Mouse (Mus musculus): Measurements from ENCODE around the gene Lats1. TPM values are rescaled to one million over a fixed set of nuclear protein-coding genes. Genes with fewer than 3 reads are reported as not detected.

Lats1 gene
- polyA plus RNA-seq, 1 experiment from 2014 or later: 7.4 TPM

DNA sequence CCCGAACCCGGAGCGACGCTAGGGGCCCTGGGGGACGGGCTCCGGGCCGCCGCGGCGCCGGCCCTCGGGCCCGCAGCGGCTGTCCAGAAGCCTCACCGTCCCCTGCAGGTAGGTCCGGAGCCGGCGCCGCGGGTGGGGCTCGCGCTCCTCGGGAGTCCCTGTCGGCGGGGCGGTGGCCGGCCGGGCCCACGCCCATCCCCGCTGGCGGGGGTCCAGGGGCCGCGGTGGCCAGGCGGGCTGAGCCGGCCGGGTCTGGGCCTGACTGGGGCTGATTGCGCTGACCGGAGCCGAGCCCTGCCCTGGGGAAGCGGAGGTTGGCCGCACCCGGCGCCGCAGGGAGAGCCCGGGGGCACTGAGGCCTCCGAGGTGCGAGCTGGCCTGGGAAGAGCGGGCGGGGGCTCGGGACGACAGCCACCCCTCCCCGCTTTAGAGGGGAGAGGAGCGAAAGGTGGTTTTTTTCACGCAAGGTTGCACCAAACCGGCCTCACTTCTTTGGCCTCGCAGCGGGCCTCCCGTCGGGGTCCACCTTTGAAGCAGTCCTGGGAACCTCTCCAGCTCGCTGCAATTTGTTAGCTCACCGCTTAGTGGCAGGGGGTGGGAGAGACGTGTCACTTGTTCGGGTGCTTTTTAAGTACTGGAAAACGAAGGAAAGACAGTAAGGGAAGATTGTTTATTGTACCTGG lies 470 bp downstream of the Lats1 start:
- peak; percentile 91 for ATAC-seq (ENCODE audit: borderline replicate concordance, extremely low read depth, low FRiP score, low TSS enrichment)
- Histone ChIP-seq H3K36me3 (peaks cover 26% of the 10 kb centered on the region), H3K4me3 (peak overlapping the region; percentile 92), H3K27me3 (no peaks in the 10 kb centered on the region), H3K9ac (peak overlapping the region; percentile 99), H3K9me3 (no peaks in the 10 kb centered on the region), H3K4me2 (peak overlapping the region; percentile 77), H3K4me1 (peaks cover 25% of the 10 kb centered on the region), H3K27ac (peak overlapping the region; percentile 98)
- WGBS: under 1% methylated on average over 61 of the region's 64 CpGs

DNA sequence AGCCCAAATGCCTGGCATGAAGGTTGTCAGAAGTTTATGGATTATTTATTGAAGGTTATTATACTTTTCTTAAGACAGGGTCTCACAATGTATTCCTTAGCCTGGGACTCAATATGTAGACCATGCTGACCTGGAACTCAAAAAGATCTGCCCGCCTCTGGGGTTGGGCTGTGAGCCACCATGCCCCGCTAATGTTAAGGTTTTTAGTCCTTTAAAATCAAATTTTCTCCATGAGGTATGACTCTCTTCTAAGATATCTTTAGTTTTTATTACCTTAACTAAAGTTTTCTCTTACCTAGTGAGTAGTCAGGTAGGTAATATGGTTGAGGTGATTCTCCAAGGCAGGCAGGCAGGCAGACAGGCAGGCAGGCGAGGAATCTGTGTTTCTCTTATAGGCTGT lies 1.2 kb downstream of the Lats1 start:
- Histone ChIP-seq H3K4me2 (peak overlapping the region; percentile 77), H3K9ac (peak overlapping the region; percentile 99; the same call in 1 of the 2 replicates), H3K36me3 (peaks cover 18% of the 10 kb centered on the region), H3K27ac (peak overlapping the region; percentile 98; the same call in 1 of the 2 replicates), H3K27me3 (no peaks in the 10 kb centered on the region), H3K4me3 (peak overlapping the region; percentile 92), H3K9me3 (no peaks in the 10 kb centered on the region), H3K4me1 (peaks cover 25% of the 10 kb centered on the region)
- 43% methylated on average over 3 of the region's 3 CpGs for WGBS
- ATAC-seq (ENCODE audit: borderline replicate concordance, extremely low read depth, low FRiP score, low TSS enrichment): no peak

DNA sequence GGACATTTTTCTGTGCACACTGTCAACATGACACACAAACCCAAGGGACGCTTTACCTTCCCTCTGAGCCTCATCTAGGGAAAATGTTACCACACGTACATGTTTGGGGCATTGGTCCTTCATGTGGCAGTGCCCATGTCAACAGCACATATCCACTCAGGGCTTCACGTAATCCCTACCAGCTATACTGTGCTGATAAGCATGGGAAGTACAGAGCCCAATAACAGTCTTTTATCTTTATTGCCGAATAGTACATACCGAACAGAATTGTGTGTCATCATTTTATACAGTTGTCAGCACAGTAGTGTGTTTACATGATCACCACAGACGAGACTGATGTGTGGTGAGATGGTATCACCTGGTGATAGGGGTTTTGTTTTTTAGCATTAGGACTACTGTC lies 5.9 kb downstream of the Lats1 start:
- ATAC-seq (ENCODE audit: borderline replicate concordance, extremely low read depth, low FRiP score, low TSS enrichment): no peak
- WGBS: 84% methylated on average over 6 of the region's 6 CpGs
- Histone ChIP-seq H3K4me3 (no peak overlapping the region), H3K4me2 (no peak overlapping the region), H3K9me3 (no peaks in the 10 kb centered on the region), H3K27ac (no peak overlapping the region), H3K9ac (no peak overlapping the region), H3K27me3 (no peaks in the 10 kb centered on the region), H3K36me3 (peaks cover 10% of the 10 kb centered on the region), H3K4me1 (peaks cover 10% of the 10 kb centered on the region)

DNA sequence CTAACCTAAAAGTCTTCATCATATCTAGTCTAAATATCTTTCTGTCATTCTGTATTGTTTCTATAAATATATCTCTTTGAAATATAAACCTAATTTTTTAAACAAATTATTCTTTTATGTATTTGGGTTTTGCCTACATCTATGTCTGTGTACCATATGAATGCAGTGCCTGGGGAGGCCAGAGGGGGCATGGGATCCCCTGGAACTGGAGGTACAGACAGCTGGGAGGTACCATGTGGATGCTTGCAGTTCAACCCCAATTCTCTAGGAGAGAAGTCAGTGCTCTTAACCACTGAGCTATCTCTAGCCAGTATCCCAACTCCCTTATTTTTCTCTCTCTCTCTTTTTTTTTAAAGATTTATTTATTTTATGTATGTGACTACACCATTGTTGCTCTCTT lies 14.3 kb downstream of the Lats1 start:
- H3K27ac ChIP-seq: no peak overlapping the region
- H3K27me3 ChIP-seq: no peaks in the 10 kb centered on the region
- H3K4me2 ChIP-seq: no peak overlapping the region
- no peak overlapping the region for H3K4me3 ChIP-seq
- H3K4me1 ChIP-seq: no peaks in the 10 kb centered on the region
- H3K9ac ChIP-seq: no peak overlapping the region
- H3K9me3 ChIP-seq: no peaks in the 10 kb centered on the region
- peaks cover 77% of the 10 kb centered on the region for H3K36me3 ChIP-seq
- no peak for ATAC-seq (ENCODE audit: borderline replicate concordance, extremely low read depth, low FRiP score, low TSS enrichment)

DNA sequence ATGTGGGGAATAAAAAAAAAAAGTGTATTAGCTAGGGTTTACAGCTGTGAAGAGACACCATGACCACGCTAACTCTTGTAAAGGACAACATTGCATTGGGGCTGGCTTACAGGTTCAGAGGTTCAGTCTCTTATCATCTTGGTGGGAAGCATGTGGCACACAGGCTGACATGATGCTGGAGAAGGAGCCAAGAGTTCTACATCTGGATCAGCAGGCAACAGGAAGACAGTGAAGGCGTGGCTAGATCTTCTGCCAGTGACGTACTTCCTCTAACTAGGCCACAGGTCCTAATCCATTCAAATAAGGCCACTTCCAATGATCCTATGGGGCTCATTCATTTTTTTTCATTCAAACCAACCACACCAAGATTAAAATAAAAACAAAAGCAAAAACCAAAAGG lies 19.1 kb downstream of the Lats1 start:
- Histone ChIP-seq H3K4me2 (no peak overlapping the region), H3K9ac (no peak overlapping the region), H3K4me1 (no peaks in the 10 kb centered on the region), H3K4me3 (no peak overlapping the region), H3K27ac (no peak overlapping the region), H3K36me3 (peaks cover 80% of the 10 kb centered on the region), H3K27me3 (no peaks in the 10 kb centered on the region), H3K9me3 (no peaks in the 10 kb centered on the region)
- WGBS: 73% methylated on average over 3 of the region's 3 CpGs
- ATAC-seq (ENCODE audit: borderline replicate concordance, extremely low read depth, low FRiP score, low TSS enrichment): no peak

DNA sequence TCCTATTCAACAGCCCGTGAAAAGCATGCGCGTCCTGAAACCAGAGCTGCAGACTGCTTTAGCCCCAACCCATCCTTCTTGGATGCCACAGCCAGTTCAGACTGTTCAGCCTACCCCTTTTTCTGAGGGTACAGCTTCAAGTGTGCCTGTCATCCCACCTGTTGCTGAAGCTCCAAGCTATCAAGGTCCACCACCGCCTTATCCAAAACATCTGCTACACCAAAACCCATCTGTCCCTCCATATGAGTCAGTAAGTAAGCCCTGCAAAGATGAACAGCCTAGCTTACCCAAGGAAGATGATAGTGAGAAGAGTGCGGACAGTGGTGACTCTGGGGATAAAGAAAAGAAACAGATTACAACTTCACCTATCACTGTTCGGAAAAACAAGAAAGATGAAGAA lies 21.6 kb downstream of the Lats1 start:
- Histone ChIP-seq H3K4me1 (no peaks in the 10 kb centered on the region), H3K9ac (no peak overlapping the region), H3K27ac (no peak overlapping the region), H3K4me2 (no peak overlapping the region), H3K9me3 (no peaks in the 10 kb centered on the region), H3K4me3 (no peak overlapping the region), H3K36me3 (peaks cover 81% of the 10 kb centered on the region), H3K27me3 (no peaks in the 10 kb centered on the region)
- no peak for ATAC-seq (ENCODE audit: borderline replicate concordance, extremely low read depth, low FRiP score, low TSS enrichment)
- 93% methylated on average over 6 of the region's 6 CpGs for WGBS

DNA sequence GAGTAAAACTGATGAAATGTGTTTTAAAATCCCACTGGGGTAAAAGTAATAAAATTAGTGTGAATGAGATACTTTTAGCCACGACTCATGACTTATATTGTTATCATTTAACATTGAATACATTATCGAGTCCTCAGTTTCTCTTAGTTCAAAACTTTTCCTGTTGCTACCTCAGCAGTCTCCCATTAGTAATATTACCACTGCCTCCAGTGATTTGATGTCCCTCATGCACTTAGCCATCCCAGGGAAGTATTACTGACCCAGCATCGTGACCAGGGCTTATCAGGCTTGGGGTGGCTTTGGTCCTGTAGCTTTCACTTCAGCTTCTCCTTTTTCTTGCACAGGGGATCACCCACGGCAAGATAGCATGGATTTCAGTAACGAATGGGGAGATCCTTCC lies 29.1 kb downstream of the Lats1 start:
- H3K36me3 ChIP-seq: peaks cover 72% of the 10 kb centered on the region
- H3K27me3 ChIP-seq: no peaks in the 10 kb centered on the region
- no peak for ATAC-seq (ENCODE audit: borderline replicate concordance, extremely low read depth, low FRiP score, low TSS enrichment)
- H3K9me3 ChIP-seq: no peaks in the 10 kb centered on the region
- no peak overlapping the region for H3K4me2 ChIP-seq
- no peaks in the 10 kb centered on the region for H3K4me1 ChIP-seq
- WGBS: 88% methylated on average over 5 of the region's 5 CpGs
- H3K4me3 ChIP-seq: no peak overlapping the region
- no peak overlapping the region for H3K27ac ChIP-seq
- no peak overlapping the region for H3K9ac ChIP-seq

DNA sequence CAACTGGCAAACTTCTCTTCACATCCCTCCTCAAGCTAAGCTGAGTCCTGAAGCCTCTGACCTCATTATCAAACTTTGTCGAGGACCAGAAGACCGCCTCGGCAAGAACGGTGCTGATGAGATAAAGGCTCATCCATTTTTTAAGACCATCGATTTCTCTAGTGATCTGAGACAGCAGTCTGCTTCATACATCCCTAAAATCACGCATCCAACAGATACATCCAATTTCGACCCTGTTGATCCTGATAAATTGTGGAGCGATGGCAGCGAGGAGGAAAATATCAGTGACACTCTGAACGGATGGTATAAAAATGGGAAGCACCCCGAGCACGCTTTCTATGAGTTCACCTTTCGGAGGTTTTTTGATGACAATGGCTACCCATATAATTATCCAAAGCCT lies 31.5 kb downstream of the Lats1 start:
- Histone ChIP-seq H3K4me3 (no peak overlapping the region), H3K4me2 (no peak overlapping the region), H3K9me3 (no peaks in the 10 kb centered on the region), H3K9ac (no peak overlapping the region), H3K27me3 (no peaks in the 10 kb centered on the region), H3K4me1 (no peaks in the 10 kb centered on the region), H3K27ac (no peak overlapping the region), H3K36me3 (peaks cover 57% of the 10 kb centered on the region)
- ATAC-seq (ENCODE audit: borderline replicate concordance, extremely low read depth, low FRiP score, low TSS enrichment): no peak
- whole genome bisulfite sequencing: 91% methylated on average over 13 of the region's 13 CpGs

DNA sequence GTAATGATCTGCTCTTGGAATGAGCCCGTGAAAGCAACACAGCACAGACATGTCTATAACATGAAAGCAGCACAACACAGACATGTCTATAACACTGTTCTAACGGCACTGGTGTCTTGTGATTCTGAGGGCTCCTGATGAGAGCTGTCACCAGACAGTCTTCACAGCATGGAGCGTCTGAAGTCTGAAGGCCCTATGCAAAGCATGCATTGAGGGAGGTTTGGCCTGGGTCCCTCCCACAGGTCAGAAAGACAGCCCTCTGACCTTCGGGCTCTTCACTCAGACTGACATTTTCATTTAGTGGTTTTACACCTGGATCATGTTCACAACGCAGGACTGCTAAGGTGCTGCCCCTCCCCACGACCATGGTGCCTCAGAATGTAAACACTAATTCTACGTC lies 34.0 kb downstream of the Lats1 start:
- no peaks in the 10 kb centered on the region for H3K9me3 ChIP-seq
- no peak overlapping the region for H3K9ac ChIP-seq
- no peak overlapping the region for H3K4me2 ChIP-seq
- H3K27me3 ChIP-seq: no peaks in the 10 kb centered on the region
- WGBS: 68% methylated on average over 7 of the region's 7 CpGs
- no peak overlapping the region for H3K4me3 ChIP-seq
- H3K27ac ChIP-seq: no peak overlapping the region
- ATAC-seq (ENCODE audit: borderline replicate concordance, extremely low read depth, low FRiP score, low TSS enrichment): no peak
- peaks cover 37% of the 10 kb centered on the region for H3K36me3 ChIP-seq
- no peaks in the 10 kb centered on the region for H3K4me1 ChIP-seq

DNA sequence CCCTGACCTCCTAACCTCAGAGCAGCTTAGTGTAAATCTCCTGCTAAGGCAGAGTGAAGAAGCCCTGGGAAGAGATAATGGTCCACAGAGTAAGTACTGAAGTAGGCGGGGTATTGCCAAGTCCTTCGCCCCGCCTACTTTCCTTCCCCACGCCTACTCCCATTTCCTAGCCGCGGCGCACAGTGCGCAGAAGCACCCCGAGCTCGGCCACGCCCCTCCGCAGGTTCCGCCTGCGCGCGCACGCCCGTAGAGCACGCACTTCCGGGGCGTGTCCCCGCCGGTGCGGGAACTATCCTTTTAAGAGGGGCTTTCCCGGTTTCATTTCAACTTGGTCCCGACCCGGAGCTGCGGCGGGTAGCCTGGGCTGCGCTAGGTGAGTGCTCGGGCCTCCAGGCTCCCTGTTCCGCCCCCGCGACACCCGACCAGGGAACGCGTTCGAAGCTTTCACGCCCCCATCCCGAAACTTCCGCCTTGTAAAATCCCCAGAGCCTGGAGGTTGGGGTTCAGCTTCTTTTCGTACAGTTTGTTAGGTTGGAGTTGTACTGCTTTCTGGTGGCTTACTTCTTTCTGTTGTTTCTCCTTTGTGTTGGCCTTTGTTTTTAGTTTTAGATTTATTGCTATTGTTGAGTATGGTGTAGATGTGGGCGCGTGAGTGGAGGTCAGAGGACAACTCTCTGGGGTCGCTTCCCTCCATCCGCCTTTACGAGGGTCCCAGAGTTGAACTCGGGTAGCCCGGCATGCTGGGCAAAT lies 44.9 kb downstream of the Lats1 start, which contains the start of gene Katna1:
TSS of gene Katna1 (plus strand) at position 250 of the 750 bp plus-strand sequence.
- peak within 1 kb of the TSS; percentile 92 for H3K4me3 ChIP-seq
- H3K27ac ChIP-seq: peak within 1 kb of the TSS; percentile 66
- peaks cover 9% of the 10 kb centered on the region for H3K4me1 ChIP-seq
- no peaks in the 10 kb centered on the region for H3K9me3 ChIP-seq
- WGBS: under 1% methylated on average over 49 of the region's 49 CpGs
- ATAC-seq (ENCODE audit: borderline replicate concordance, extremely low read depth, low FRiP score, low TSS enrichment): peak; percentile 99
- peak within 1 kb of the TSS; percentile 66 for H3K9ac ChIP-seq
- H3K4me2 ChIP-seq: peak within 1 kb of the TSS; percentile 79
- no peaks in the 10 kb centered on the region for H3K27me3 ChIP-seq
- H3K36me3 ChIP-seq: no peaks in the 10 kb centered on the region

DNA sequence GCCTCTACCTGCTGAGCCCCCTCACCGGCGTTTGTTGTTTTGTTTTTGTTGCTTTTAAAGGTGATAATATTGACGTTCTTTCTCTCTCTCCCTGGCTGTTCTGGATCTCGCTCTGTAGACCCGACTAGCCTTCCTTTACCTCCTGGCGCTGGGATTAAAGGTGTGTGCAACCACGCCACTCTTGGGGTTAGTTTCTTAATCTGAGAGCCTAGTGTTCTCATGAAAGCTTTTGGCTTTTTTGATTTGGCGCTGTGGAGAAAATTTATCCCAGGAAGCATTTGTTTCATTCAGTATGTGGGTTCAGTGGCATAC lies 45.4 kb downstream of the Lats1 start:
- H3K4me2 ChIP-seq: peak overlapping the region; percentile 79
- peaks cover 9% of the 10 kb centered on the region for H3K4me1 ChIP-seq
- WGBS: 0% methylated on average over 8 of the region's 8 CpGs
- no peaks in the 10 kb centered on the region for H3K9me3 ChIP-seq
- peak overlapping the region; percentile 66 for H3K9ac ChIP-seq
- H3K4me3 ChIP-seq: peak overlapping the region; percentile 92
- peak overlapping the region; percentile 66 for H3K27ac ChIP-seq
- H3K36me3 ChIP-seq: no peaks in the 10 kb centered on the region
- ATAC-seq (ENCODE audit: borderline replicate concordance, extremely low read depth, low FRiP score, low TSS enrichment): no peak
- no peaks in the 10 kb centered on the region for H3K27me3 ChIP-seq

DNA sequence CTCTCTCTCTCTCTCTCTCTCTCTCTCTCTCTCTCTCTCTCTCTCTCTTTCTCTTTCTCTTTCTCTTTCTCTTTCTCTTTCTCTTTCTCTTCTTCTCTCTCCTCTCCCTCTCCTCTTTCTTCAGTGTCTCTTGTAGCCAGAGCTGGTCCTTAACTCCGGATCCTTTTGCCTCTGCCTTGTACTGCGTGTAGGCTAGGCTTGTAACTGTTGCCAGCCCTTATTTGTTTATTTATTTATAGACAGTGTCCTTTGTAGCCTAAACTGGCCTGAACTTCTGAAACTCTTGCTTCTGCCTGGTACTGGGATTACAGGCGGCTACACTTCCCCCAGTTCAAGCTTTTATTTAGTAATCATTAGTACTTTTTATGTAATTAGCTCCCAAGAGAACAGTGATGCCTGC lies 46.0 kb downstream of the Lats1 start:
- Histone ChIP-seq H3K9ac (peak overlapping the region; percentile 16), H3K4me1 (peaks cover 9% of the 10 kb centered on the region), H3K27me3 (no peaks in the 10 kb centered on the region), H3K4me2 (peak overlapping the region; percentile 79), H3K9me3 (no peaks in the 10 kb centered on the region), H3K27ac (no peak overlapping the region), H3K36me3 (no peaks in the 10 kb centered on the region), H3K4me3 (peak overlapping the region; percentile 92)
- 17% methylated on average over 3 of the region's 3 CpGs for WGBS
- ATAC-seq (ENCODE audit: borderline replicate concordance, extremely low read depth, low FRiP score, low TSS enrichment): no peak
